Mouse (Mus musculus) liver, embryonic 13.5 days (tissue): Measurements from ENCODE around the gene Gabrg3. TPM values are rescaled to one million over a fixed set of nuclear protein-coding genes. Genes with fewer than 3 reads are reported as not detected.

Experiments
- ATAC-seq: fragments of 200-750 bp; cut with Nextera tagmentation; 2 replicates; pipeline ENCODE4 v1.8.0; 2017; ENCODE audit warnings: low read depth, mild to moderate bottlenecking, moderate number of reproducible peaks, moderate library complexity
- DNase-seq: peaks from one replicate; pipeline ENCODE4 v3.0.0; 2022
- H3K27ac ChIP-seq: fragments of 300-500 bp; sonication (generic); 2 replicates; pipeline ENCODE4 v1.5.1; 2015; ENCODE audit warnings: moderate library complexity, mild to moderate bottlenecking, inconsistent platforms
- H3K27me3 ChIP-seq: fragments of 300-500 bp; sonication (generic); 2 replicates; pipeline ENCODE4 v1.6.1; 2015; ENCODE audit warnings: mild to moderate bottlenecking, inconsistent platforms
- H3K36me3 ChIP-seq: fragments of 300-500 bp; sonication (generic); 2 replicates; pipeline ENCODE4 v1.6.1; 2015; ENCODE audit warnings: mild to moderate bottlenecking, inconsistent platforms
- H3K4me1 ChIP-seq: fragments of 300-500 bp; sonication (generic); replicated peaks from 2 replicates; pipeline ENCODE4 v1.6.1; 2015; ENCODE audit warnings: inconsistent platforms
- H3K4me2 ChIP-seq: fragments of 300-500 bp; sonication (generic); 2 replicates; pipeline ENCODE4 v1.6.1; 2015; ENCODE audit warnings: inconsistent platforms, mild to moderate bottlenecking, moderate library complexity
- H3K4me3 ChIP-seq: fragments of 300-500 bp; sonication (generic); replicated peaks from 2 replicates; pipeline ENCODE4 v1.5.1; 2015; ENCODE audit warnings: mild to moderate bottlenecking, inconsistent platforms
- H3K9ac ChIP-seq: fragments of 300-500 bp; sonication (generic); 2 replicates; pipeline ENCODE4 v1.6.1; 2015; ENCODE audit warnings: mild to moderate bottlenecking, inconsistent platforms
- H3K9me3 ChIP-seq: fragments of 300-500 bp; sonication (generic); replicated peaks from 2 replicates; pipeline ENCODE4 v1.6.1; 2016; ENCODE audit warnings: inconsistent platforms
- WGBS: fragments of 180-500 bp; shearing (Covaris S2); methylation state at CpG from one replicate; pipeline ENCODE4 v1.1.7; 2015; ENCODE audit not compliant: insufficient replicate concordance; 5-methylcytosine and 5-hydroxymethylcytosine counted together
- polyA plus RNA-seq: library from polyadenylated mRNA; unstranded; fragments of >200 nt; fragmentation: Nextera tagmentation; extraction: Ambion mirVana; gene quantifications from 2 replicates; pipeline ENCODE4 v1.2.1, GENCODE M21; 2015

Gabrg3 gene
- 0.09 and 0.15 TPM in 2 replicates for polyA plus RNA-seq

DNA sequence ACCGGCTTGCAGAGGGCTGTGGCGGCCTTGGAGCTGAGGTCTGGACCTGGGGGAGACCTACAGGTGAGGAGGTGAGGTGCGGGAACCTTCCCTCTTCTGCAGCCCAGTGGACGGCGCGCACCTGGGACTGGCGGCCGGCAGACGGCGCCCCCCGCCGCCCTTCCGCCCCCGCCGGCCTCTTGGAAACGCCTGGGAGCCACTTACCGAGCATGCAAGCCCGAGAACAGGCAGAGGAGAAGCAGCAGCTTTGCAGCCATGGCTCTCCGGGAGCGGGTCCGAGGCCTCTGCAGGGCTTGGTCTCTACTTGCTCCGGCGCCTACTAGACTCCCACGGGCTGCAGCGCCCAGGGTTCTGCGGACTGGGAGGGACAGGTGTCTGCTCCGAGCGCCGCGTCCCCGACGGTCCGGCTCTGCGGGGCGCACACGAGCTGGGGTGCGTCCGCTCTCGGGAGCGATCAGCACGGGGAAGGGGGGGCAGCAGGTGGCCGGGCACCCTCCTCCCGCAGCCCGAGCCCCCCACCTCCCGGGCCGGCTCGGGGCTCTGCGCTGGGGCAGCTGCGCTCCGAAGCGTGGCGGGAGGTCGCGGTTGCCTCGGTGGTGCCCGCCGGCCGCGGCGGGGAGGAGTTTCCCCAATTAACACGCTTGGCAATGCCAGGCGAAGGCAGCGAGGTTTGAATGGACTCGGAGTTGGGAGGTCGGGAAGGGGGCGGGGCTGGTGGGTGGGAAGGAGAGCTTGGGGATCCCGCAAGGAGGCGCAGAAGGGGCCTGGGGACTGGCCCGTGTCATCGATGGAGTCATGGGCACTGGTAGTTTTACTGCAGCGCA is at the start of gene Gabrg3:
Gene Gabrg3 (minus strand): TSS at position 672 of the 824 bp plus-strand sequence.
- no peak within 1 kb of the TSS for H3K27ac ChIP-seq
- peak within 1 kb of the TSS; percentile 35 for H3K4me3 ChIP-seq
- 2% methylated on average over 65 of the region's 71 CpGs for WGBS
- H3K36me3 ChIP-seq, result no peaks in the 10 kb centered on the region
- H3K27me3 ChIP-seq, result peaks cover 28% of the 10 kb centered on the region
- ATAC-seq (no peak), DNase-seq (no peak)
- no peaks in the 10 kb centered on the region for H3K4me1 ChIP-seq
- H3K4me2 ChIP-seq, result peak within 1 kb of the TSS; percentile 51
- no peak within 1 kb of the TSS for H3K9ac ChIP-seq
- H3K9me3 ChIP-seq, result no peaks in the 10 kb centered on the region

DNA sequence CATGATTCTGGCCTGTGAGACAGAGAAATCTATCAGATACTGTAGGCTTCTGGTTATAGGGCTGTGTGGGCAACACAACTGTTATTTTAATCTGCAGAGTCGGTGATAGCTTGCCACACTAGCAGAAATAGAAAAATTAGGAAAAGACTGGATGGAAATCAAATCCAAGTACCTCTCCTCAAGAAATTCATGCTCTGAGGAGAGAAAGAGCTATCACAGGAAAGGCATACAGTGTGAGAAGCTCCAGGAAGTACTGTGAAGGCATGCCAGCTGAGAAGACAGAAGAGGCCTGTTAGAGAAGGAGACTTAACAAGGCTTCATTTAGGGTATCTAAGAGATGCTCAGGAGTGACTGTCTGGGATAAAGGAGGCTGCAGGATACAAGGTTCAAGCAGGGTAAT is 35.7 kb upstream of the Gabrg3 start:
- H3K27ac ChIP-seq, result no peak overlapping the region
- no peak overlapping the region for H3K4me2 ChIP-seq
- H3K4me1 ChIP-seq, result no peaks in the 10 kb centered on the region
- DNase-seq, result no peak
- no peaks in the 10 kb centered on the region for H3K9me3 ChIP-seq
- H3K9ac ChIP-seq, result no peak overlapping the region
- ATAC-seq, result no peak
- H3K27me3 ChIP-seq, result no peaks in the 10 kb centered on the region
- H3K36me3 ChIP-seq, result no peaks in the 10 kb centered on the region
- 58% methylated on average over 1 of the region's 1 CpGs for WGBS
- no peak overlapping the region for H3K4me3 ChIP-seq

DNA sequence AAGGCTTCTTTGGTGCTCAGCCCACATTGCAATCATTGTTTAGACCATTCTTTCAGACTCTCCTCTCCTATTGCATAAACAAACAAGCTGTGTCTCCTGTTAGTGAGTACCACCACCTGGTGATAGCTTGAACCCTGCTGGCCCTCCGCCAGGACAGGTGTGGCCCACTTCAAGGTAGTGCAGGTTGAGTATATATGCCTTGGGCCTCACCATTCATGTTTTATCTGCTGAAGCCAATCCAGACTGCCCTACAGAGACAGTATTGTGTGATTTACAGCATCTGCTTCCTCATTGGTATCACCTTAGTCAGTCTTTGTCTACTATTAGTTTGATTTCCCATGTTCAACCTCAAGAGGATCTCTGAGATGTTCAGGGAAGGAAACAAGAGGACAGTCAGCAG is 34.1 kb upstream of the Gabrg3 start:
- 67% methylated on average over 1 of the region's 1 CpGs for WGBS
- no peak overlapping the region for H3K4me2 ChIP-seq
- H3K36me3 ChIP-seq, result no peaks in the 10 kb centered on the region
- H3K27ac ChIP-seq, result no peak overlapping the region
- no peak overlapping the region for H3K4me3 ChIP-seq
- no peaks in the 10 kb centered on the region for H3K4me1 ChIP-seq
- no peaks in the 10 kb centered on the region for H3K27me3 ChIP-seq
- no peak overlapping the region for H3K9ac ChIP-seq
- DNase-seq (no peak), ATAC-seq (no peak)
- H3K9me3 ChIP-seq, result no peaks in the 10 kb centered on the region

DNA sequence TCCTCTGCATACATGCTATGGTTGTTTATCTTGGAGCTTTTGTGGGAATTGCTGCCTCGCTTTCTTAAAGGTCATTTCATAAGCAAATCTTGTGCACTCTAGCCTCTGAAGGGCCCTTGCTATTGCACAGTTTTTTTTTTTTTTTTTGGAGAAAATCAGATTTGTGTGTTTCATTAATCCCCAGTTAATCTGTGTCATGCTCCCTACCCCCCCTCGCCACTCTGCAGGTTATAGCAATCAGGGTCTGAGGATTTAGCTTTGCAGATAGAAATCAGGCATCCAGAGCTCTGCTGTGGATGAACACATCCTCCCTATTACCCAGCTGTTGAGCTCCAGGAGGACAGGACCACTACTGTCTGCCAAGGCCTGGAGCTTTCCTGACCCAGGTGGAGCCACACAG is 32.4 kb upstream of the Gabrg3 start, which contains the start of gene Gabrb3:
Gene Gabrb3 (plus strand): TSS at position 301 of the 400 bp plus-strand sequence.
- DNase-seq, result no peak
- ATAC-seq, result no peak
- no peak within 1 kb of the TSS for H3K9ac ChIP-seq
- H3K4me2 ChIP-seq, result no peak within 1 kb of the TSS
- H3K4me3 ChIP-seq, result no peak within 1 kb of the TSS
- H3K36me3 ChIP-seq, result no peaks in the 10 kb centered on the region
- H3K27me3 ChIP-seq, result no peaks in the 10 kb centered on the region
- H3K9me3 ChIP-seq, result no peaks in the 10 kb centered on the region
- no peaks in the 10 kb centered on the region for H3K4me1 ChIP-seq
- 65% methylated on average over 2 of the region's 2 CpGs for WGBS
- no peak within 1 kb of the TSS for H3K27ac ChIP-seq

- Histone ChIP-seq H3K36me3 (no peaks in the 10 kb centered on the region), H3K4me2 (no peak overlapping the region), H3K9ac (no peak overlapping the region), H3K9me3 (no peaks in the 10 kb centered on the region; the same call in 1 of the 2 replicates), H3K4me1 (no peaks in the 10 kb centered on the region), H3K27me3 (no peaks in the 10 kb centered on the region), H3K4me3 (no peak overlapping the region), H3K27ac (no peak overlapping the region)
- ATAC-seq (no peak), DNase-seq (no peak)
- 16% methylated on average over 1 of the region's 1 CpGs for WGBS
Observed at GRCm38 (mm10) chr7:57412896-57413295, 25.9 kb upstream of the Gabrg3 start.

DNA sequence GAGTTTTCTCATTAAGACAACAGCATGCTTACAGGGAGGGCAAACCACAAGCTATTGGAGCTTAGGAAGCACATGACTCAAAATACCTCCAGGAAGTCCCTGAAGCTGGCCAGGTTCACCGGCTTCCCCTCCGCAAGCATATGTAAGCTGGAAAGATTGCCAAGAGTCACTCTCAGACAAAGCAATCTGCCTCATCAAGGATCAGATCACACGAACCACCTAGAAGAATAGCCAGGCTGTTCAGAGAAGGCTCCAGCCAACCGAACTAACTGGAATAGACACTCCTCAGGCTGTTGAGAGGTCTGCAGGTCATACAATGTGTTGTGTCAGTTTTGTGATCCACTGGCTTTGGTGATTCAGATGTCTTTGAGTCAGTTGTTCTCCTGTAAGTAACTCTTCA is 24.2 kb upstream of the Gabrg3 start:
- Histone ChIP-seq H3K27me3 (no peaks in the 10 kb centered on the region), H3K4me3 (no peak overlapping the region), H3K36me3 (no peaks in the 10 kb centered on the region), H3K4me2 (no peak overlapping the region), H3K9me3 (no peaks in the 10 kb centered on the region; the same call in 1 of the 2 replicates), H3K9ac (no peak overlapping the region), H3K4me1 (no peaks in the 10 kb centered on the region), H3K27ac (no peak overlapping the region)
- DNase-seq, result no peak
- no peak for ATAC-seq
- 73% methylated on average over 4 of the region's 4 CpGs for WGBS

GRCm38 (mm10) chr7:57393551-57393950 is 6.6 kb upstream of the Gabrg3 start:
- whole genome bisulfite sequencing, result 66% methylated on average over 4 of the region's 4 CpGs
- no peaks in the 10 kb centered on the region for H3K36me3 ChIP-seq
- no peak overlapping the region for H3K27ac ChIP-seq
- H3K4me3 ChIP-seq, result no peak overlapping the region
- no peaks in the 10 kb centered on the region for H3K27me3 ChIP-seq
- H3K4me1 ChIP-seq, result no peaks in the 10 kb centered on the region
- DNase-seq (no peak), ATAC-seq (no peak)
- no peaks in the 10 kb centered on the region for H3K9me3 ChIP-seq
- no peak overlapping the region for H3K4me2 ChIP-seq
- no peak overlapping the region for H3K9ac ChIP-seq

DNA sequence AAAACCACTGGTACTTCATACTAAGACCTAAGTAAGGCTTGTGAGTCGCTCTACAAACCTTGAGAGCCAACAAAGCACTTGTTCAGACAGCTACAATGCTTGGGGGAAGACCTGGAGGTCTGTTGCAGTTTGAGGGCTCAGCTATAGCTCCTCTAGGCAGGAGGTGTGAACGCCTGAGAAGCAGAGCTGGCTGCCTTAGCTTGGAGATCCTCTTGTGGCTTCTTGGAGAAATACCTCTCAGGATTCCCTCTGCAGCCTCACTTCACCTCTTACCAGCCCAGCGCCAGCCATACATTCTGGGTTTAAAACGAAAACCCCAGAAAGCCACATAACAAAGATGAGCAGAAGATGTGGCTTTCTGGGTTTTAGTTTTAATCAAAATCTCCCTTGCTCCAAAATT is 3.1 kb upstream of the Gabrg3 start:
- Histone ChIP-seq H3K4me2 (no peak overlapping the region), H3K36me3 (no peaks in the 10 kb centered on the region), H3K27ac (no peak overlapping the region), H3K9ac (no peak overlapping the region), H3K4me3 (no peak overlapping the region), H3K9me3 (no peaks in the 10 kb centered on the region), H3K4me1 (no peaks in the 10 kb centered on the region), H3K27me3 (peaks cover 28% of the 10 kb centered on the region)
- WGBS, result 25% methylated on average over 4 of the region's 4 CpGs
- no peak for ATAC-seq
- DNase-seq, result no peak

DNA sequence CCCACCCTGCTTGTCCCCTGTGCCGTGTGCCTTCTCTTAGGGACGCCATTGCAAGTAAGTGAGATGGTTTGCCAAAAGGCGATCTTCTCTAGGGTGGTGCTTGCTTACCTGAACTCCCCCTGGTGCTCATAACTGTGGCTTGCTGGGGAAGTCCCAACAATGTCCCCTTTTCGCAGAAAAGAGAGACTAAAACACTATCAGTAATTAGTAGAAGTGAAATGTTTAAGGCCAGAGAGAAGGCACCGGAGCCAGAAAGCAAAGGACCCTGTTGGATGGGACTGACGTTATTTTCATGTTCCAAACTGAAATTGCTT is 310 bp upstream of the Gabrg3 start:
- Histone ChIP-seq H3K9me3 (no peaks in the 10 kb centered on the region), H3K4me2 (peak overlapping the region; percentile 51), H3K36me3 (no peaks in the 10 kb centered on the region), H3K4me1 (no peaks in the 10 kb centered on the region), H3K9ac (no peak overlapping the region), H3K27ac (no peak overlapping the region), H3K27me3 (peaks cover 28% of the 10 kb centered on the region), H3K4me3 (peak overlapping the region; percentile 35; the same call in 1 of the 2 replicates)
- WGBS, result 22% methylated on average over 6 of the region's 6 CpGs
- DNase-seq (no peak), ATAC-seq (no peak)

- Histone ChIP-seq H3K9ac (no peak overlapping the region), H3K4me2 (no peak overlapping the region), H3K36me3 (no peaks in the 10 kb centered on the region), H3K27ac (no peak overlapping the region), H3K27me3 (peaks cover 28% of the 10 kb centered on the region), H3K4me1 (no peaks in the 10 kb centered on the region), H3K4me3 (no peak overlapping the region), H3K9me3 (no peaks in the 10 kb centered on the region)
- no peak for ATAC-seq
- no peak for DNase-seq
- 31% methylated on average over 4 of the region's 4 CpGs for WGBS
Observed at GRCm38 (mm10) chr7:57384112-57384511, 2.9 kb downstream of the Gabrg3 start.

GRCm38 (mm10) chr7:57366013-57366390 is 21.0 kb downstream of the Gabrg3 start:
- H3K4me2 ChIP-seq, result no peak overlapping the region
- H3K9me3 ChIP-seq, result no peaks in the 10 kb centered on the region
- no peaks in the 10 kb centered on the region for H3K27me3 ChIP-seq
- H3K4me3 ChIP-seq, result no peak overlapping the region
- H3K9ac ChIP-seq, result no peak overlapping the region
- H3K27ac ChIP-seq, result no peak overlapping the region
- DNase-seq, result no peak
- H3K36me3 ChIP-seq, result no peaks in the 10 kb centered on the region
- ATAC-seq, result no peak
- H3K4me1 ChIP-seq, result no peaks in the 10 kb centered on the region
- 53% methylated on average over 5 of the region's 5 CpGs for WGBS
